ENCODE assay signal across 9 mouse cellular contexts in the genomic region with DNA sequence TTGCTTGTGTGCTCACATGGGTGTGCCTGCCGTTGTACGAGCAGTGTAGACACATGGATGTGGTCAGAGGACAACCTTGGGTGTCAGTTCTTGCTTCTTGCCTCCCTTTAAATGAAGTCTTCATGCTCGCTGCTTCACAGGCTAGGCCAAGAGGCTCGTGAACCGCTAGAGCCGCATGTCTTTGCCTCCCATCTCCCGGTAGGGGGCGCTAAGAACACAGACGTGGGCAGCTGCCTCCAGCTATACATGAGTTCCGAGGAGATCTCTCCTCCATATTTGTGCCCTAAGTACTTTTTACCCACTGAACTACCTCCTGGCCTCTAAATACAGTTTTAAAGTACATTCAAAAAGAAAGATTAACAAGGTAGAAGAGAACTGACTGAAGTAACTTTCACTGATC. TPM values are rescaled to one million over a fixed set of nuclear protein-coding genes. Genes with fewer than 3 reads are reported as not detected.
DNase-seq lines count a peak whose midpoint lies in the region; ATAC-seq and TF ChIP-seq lines count a peak whose summit lies in the region.
"Had no signal": no experiment of that assay in that cellular context is flagged by ENCODE, and none has a peak within 500 bp of the region (broad histone marks: within the 10 kb centered on the region; RNA-seq: fewer than 3 reads in every experiment).

No protein-coding gene starts in this region.

- no peaks in the 10 kb centered on the region for H3K9me3 ChIP-seq in kidney, embryonic 14.5 days (ENCODE audit: control insufficient read depth, low read length)
- H3K9me3 ChIP-seq in limb, embryonic 14.5 days (ENCODE audit: control insufficient read depth, low read length), result no peaks in the 10 kb centered on the region
- no peaks in the 10 kb centered on the region for H3K9me3 ChIP-seq in stomach, embryonic 16.5 days (replicated peaks; ENCODE audit: control insufficient read depth, low read length)
- H3K9me3 ChIP-seq: embryonic facial prominence, embryonic 15.5 days had no signal

- TF ChIP-seq POLR2A in limb, embryonic 14.5 days (IDR thresholded peaks at IDR 0.05; ENCODE audit: borderline replicate concordance, extremely low read depth, insufficient read depth, insufficient read length), result no peak

- no peaks in the 10 kb centered on the region for H3K36me3 ChIP-seq in kidney, embryonic 14.5 days (ENCODE audit: control insufficient read depth, insufficient read depth, low read length)
- no peaks in the 10 kb centered on the region for H3K36me3 ChIP-seq in limb, embryonic 14.5 days (ENCODE audit: control insufficient read depth, insufficient read depth, low read length)
- no peaks in the 10 kb centered on the region for H3K36me3 ChIP-seq in stomach, embryonic 16.5 days (ENCODE audit: control insufficient read depth, insufficient read depth, low read length)
- H3K36me3 ChIP-seq: embryonic facial prominence, embryonic 15.5 days had no signal

- no peak overlapping the region for H3K4me2 ChIP-seq in kidney, embryonic 14.5 days (replicated peaks; ENCODE audit: low read depth, low read length)
- H3K4me2 ChIP-seq in limb, embryonic 14.5 days (replicated peaks; ENCODE audit: low read depth, low read length, severe bottlenecking), result no peak overlapping the region
- no peak overlapping the region for H3K4me2 ChIP-seq in stomach, embryonic 16.5 days (ENCODE audit: low read depth, low read length)
- H3K4me2 ChIP-seq: embryonic facial prominence, embryonic 15.5 days had no signal

- H3K4me1 ChIP-seq in kidney, embryonic 14.5 days (ENCODE audit: control insufficient read depth, insufficient read depth, low read length), result no peaks in the 10 kb centered on the region
- no peaks in the 10 kb centered on the region for H3K4me1 ChIP-seq in limb, embryonic 14.5 days (ENCODE audit: control insufficient read depth, insufficient read depth, low read length)
- no peaks in the 10 kb centered on the region for H3K4me1 ChIP-seq in stomach, embryonic 16.5 days (ENCODE audit: control insufficient read depth, insufficient read depth, low read length)
- H3K4me1 ChIP-seq: embryonic facial prominence, embryonic 15.5 days had no signal

- no peak overlapping the region for H3K27ac ChIP-seq in kidney, embryonic 14.5 days (ENCODE audit: low read depth, low read length)
- no peak overlapping the region for H3K27ac ChIP-seq in limb, embryonic 14.5 days (replicated peaks; ENCODE audit: low read depth, low read length)
- no peak overlapping the region for H3K27ac ChIP-seq in stomach, embryonic 16.5 days (ENCODE audit: low read length)
- H3K27ac ChIP-seq: embryonic facial prominence, embryonic 15.5 days had no signal

- no peak overlapping the region for H3K4me3 ChIP-seq in kidney, embryonic 14.5 days (ENCODE audit: low read length)
- no peak overlapping the region for H3K4me3 ChIP-seq in limb, embryonic 14.5 days (replicated peaks; ENCODE audit: low read length)
- no peak overlapping the region for H3K4me3 ChIP-seq in stomach, embryonic 16.5 days (replicated peaks; ENCODE audit: low read length)
- H3K4me3 ChIP-seq: embryonic facial prominence, embryonic 15.5 days had no signal

- peak; percentile 83 for ATAC-seq in kidney, embryonic 14.5 days (ENCODE audit: low FRiP score, low TSS enrichment)
- peak; percentile 41; the same call in 1 of the 2 replicates for ATAC-seq in limb, embryonic 14.5 days (ENCODE audit: low FRiP score, low read depth)
- ATAC-seq in stomach, embryonic 16.5 days (ENCODE audit: insufficient read depth, low FRiP score), result peak; percentile 64; the same call in 1 of the 2 replicates

- 6% methylated on average over 10 of the region's 10 CpGs for WGBS in kidney, embryonic 14.5 days
- 10% methylated on average over 10 of the region's 10 CpGs for WGBS in limb, embryonic 14.5 days
- 11% methylated on average over 10 of the region's 10 CpGs for WGBS in stomach, embryonic 16.5 days

- DNase-seq in B cell, adult 2 months, result peak; percentile 88 to 90
- peak; percentile 94 for DNase-seq in adrenal gland, postnatal 14 days
- peak; percentile 72 for DNase-seq in embryo, embryonic 9.5 days (ENCODE audit: extremely low spot score)
- DNase-seq in heart, adult 18-20 months, result peak; percentile 75 to 91
- DNase-seq in limb, embryonic 14.5 days (ENCODE audit: low spot score), result peak; percentile 87
- peak; percentile 24 to 71 for DNase-seq in natural killer cell, adult 2 months (ENCODE audit: low spot score in 2 of 2)

- H3K27me3 ChIP-seq in kidney, embryonic 14.5 days (ENCODE audit: control insufficient read depth, insufficient read depth, low read length), result no peaks in the 10 kb centered on the region
- no peaks in the 10 kb centered on the region for H3K27me3 ChIP-seq in limb, embryonic 14.5 days (ENCODE audit: control insufficient read depth, insufficient read depth, low read length)
- H3K27me3 ChIP-seq in stomach, embryonic 16.5 days (ENCODE audit: control insufficient read depth, insufficient read depth, low read length), result no peaks in the 10 kb centered on the region
- H3K27me3 ChIP-seq: embryonic facial prominence, embryonic 15.5 days had no signal

- H3K9ac ChIP-seq in kidney, embryonic 14.5 days (ENCODE audit: low read depth, low read length), result no peak overlapping the region
- no peak overlapping the region for H3K9ac ChIP-seq in limb, embryonic 14.5 days (ENCODE audit: low read depth, low read length, severe bottlenecking)
- H3K9ac ChIP-seq in stomach, embryonic 16.5 days (ENCODE audit: low read length), result no peak overlapping the region
- H3K9ac ChIP-seq: embryonic facial prominence, embryonic 15.5 days had no signal

RNA-seq across cellular contexts. Expression of a gene that starts 16.7 kb away (rescaled TPM):
- not detected in 2 replicates for total RNA-seq in adrenal gland, postnatal 14 days (2021)
- 1 to 10 TPM; 1.5 to 3.4 TPM for total RNA-seq in heart, adult 18-20 months (2021)
- polyA plus RNA-seq in kidney, embryonic 14.5 days (2014; fragmentation: Nextera tagmentation; extraction: Ambion mirVana), result not detected in 2 replicates
- polyA plus RNA-seq in limb, embryonic 14.5 days (2012; rRNA removed), result 0.05 TPM in 1 of 2 replicates, not detected in the other
- polyA plus RNA-seq in limb, embryonic 14.5 days (2014; fragmentation: Nextera tagmentation; extraction: Ambion mirVana), result not detected in 2 replicates
- not detected in 2 replicates for polyA plus RNA-seq in stomach, embryonic 16.5 days (2015; fragmentation: Nextera tagmentation; extraction: Ambion mirVana)
